Mouse (Mus musculus): ENCODE measurements at regions not wholly inside any gene's neighbourhood (a gene's known extent, or its start where the extent isn't known, plus 50 kb on each side); places are given as distances from the start of the nearest gene placed in this dataset.

- peaks cover 10% of the 10 kb centered on the region for H3K27me3 ChIP-seq
- TF ChIP-seq CTCF (IDR thresholded peaks at IDR 0.05) = no peak
- ATAC-seq = no peak
- POLR2A ChIA-PET = no interaction called here
- CTCF ChIA-PET = interaction anchor here (0.6 to 1.2 kb wide), 4 partner anchors 9 to 88 kb away, joined by 3 read pairs; no protein-coding TSS in a partner anchor
- no peak for DNase-seq (ENCODE audit: low read depth, low spot score)
- in situ Hi-C loops (cut with MboI; ENCODE audit: low pct_unique_long_range_greater_than_20kb) = no loop called here
These were observed 93.5 kb upstream of the Castor2 start for GRCm38 (mm10) chr5:134006001-134006400.

GRCm38 (mm10) chr5:134000100-134000499, 99.4 kb upstream of the Castor2 start:
- in situ Hi-C loops (cut with MboI; ENCODE audit: low pct_unique_long_range_greater_than_20kb) = no loop called here
- no peak for DNase-seq (ENCODE audit: low read depth, low spot score)
- no peak for ATAC-seq
- ChIA-PET POLR2A (no interaction called here), CTCF (no interaction called here)
- TF ChIP-seq CTCF (IDR thresholded peaks at IDR 0.05) = no peak
- H3K27me3 ChIP-seq = no peaks in the 10 kb centered on the region

GRCm38 (mm10) chr5:133999698-134000097, 99.8 kb upstream of the Castor2 start:
- no peak for ATAC-seq
- no peak for DNase-seq (ENCODE audit: low read depth, low spot score)
- no peaks in the 10 kb centered on the region for H3K27me3 ChIP-seq
- TF ChIP-seq CTCF (IDR thresholded peaks at IDR 0.05) = no peak
- POLR2A ChIA-PET = interaction anchor here (0.7 kb wide), 1 partner anchor 10 kb away, joined by 5 read pairs; no protein-coding TSS in a partner anchor
- CTCF ChIA-PET = no interaction called here
- in situ Hi-C loops (cut with MboI; ENCODE audit: low pct_unique_long_range_greater_than_20kb) = no loop called here

DNA sequence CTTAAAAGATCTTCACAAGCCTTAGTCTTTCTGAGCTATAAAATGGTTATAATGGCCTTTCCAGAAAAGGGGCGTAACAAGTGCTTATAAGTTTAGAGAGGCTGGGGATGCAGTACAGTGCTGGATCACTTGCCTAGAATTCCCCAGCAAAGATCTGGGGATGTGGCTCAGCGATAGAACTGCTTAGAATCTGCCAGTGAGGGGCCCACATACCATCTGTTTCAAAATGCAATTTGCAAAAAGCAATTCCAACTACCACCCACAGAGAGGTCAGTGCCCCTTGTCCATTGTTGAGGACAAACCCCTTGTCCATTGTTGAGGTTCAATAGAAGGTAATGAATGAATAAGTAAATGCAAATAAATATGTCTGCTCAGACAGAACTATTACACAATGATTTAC, 107.5 kb upstream of the Castor2 start:
- TF ChIP-seq CTCF (IDR thresholded peaks at IDR 0.05) = no peak
- H3K27me3 ChIP-seq = peaks cover 3% of the 10 kb centered on the region
- ChIA-PET CTCF (no interaction called here), POLR2A (no interaction called here)
- ATAC-seq (no peak), DNase-seq (ENCODE audit: low read depth, low spot score) (no peak)
- in situ Hi-C loops (cut with MboI; ENCODE audit: low pct_unique_long_range_greater_than_20kb) = no loop called here

DNA sequence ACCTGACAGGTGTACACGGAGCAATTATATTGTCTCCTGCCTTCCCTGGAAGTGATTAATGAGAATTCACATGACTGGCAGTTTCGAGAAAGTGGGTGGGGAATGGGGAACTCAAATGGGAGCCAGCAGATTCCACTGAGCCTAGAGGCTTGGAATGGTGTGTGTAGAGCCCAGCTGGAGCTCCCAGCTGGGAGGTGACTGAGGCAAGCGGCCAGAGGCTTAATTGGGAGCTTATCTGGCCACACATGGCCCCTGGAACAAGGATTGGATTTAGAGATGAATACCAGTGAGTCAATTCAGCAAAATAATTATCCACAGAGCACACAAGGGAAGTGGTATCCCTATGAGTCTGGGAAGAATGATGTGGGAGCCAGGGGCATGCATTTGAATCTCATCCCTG, 108.0 kb upstream of the Castor2 start:
- TF ChIP-seq CTCF (IDR thresholded peaks at IDR 0.05) = no peak
- ATAC-seq = no peak
- in situ Hi-C loops (cut with MboI; ENCODE audit: low pct_unique_long_range_greater_than_20kb) = no loop called here
- CTCF ChIA-PET = no interaction called here
- no peak for DNase-seq (ENCODE audit: low read depth, low spot score)
- POLR2A ChIA-PET = no interaction called here
- H3K27me3 ChIP-seq = peaks cover 3% of the 10 kb centered on the region

DNA sequence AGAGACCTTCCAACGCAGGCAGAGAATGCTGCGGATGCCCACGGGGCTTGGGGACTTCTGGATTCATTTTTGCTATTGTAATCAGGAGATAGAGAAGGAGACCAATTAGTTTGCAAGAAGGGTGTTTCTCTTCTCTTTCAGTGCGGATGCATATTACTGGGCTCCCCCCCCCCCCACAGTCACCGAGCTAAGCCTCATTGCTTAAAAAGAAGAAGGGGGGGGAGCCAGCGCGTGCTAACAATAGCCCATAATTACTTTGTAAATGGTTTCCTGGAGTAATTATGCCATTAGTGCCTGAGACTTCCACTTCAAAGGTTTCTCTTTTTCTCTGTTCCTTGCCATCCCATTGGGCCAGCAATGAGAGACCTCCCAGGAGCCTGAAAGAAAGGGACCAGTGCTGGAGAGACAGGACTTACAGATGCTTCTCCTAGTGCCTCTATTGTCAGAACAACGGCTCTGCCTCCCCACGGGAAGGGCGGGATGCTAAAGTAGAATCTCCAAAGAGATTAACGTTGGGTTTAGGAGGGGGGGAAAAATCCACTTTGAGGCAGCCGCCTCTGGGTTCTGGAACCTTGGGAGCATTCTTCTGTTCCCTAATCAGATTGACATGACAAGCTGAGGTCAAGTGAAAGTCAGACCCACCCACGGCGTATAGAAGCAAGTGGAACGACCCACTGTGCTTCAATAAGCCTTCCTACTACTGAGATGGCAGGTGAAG, 116.1 kb upstream of the Castor2 start:
- CTCF ChIA-PET = no interaction called here
- H3K27me3 ChIP-seq = peaks cover 22% of the 10 kb centered on the region
- no peak for DNase-seq (ENCODE audit: low read depth, low spot score)
- in situ Hi-C loops (cut with MboI; ENCODE audit: low pct_unique_long_range_greater_than_20kb) = no loop called here
- no peak for TF ChIP-seq CTCF (IDR thresholded peaks at IDR 0.05)
- ATAC-seq = no peak
- POLR2A ChIA-PET = no interaction called here

GRCm38 (mm10) chr5:133970421-133970914, 129.0 kb upstream of the Castor2 start:
- POLR2A ChIA-PET = no interaction called here
- ATAC-seq = no peak
- no peak for TF ChIP-seq CTCF (IDR thresholded peaks at IDR 0.05)
- H3K27me3 ChIP-seq = no peaks in the 10 kb centered on the region
- CTCF ChIA-PET = no interaction called here
- no peak for DNase-seq (ENCODE audit: low read depth, low spot score)
- in situ Hi-C loops (cut with MboI; ENCODE audit: low pct_unique_long_range_greater_than_20kb) = no loop called here

DNA sequence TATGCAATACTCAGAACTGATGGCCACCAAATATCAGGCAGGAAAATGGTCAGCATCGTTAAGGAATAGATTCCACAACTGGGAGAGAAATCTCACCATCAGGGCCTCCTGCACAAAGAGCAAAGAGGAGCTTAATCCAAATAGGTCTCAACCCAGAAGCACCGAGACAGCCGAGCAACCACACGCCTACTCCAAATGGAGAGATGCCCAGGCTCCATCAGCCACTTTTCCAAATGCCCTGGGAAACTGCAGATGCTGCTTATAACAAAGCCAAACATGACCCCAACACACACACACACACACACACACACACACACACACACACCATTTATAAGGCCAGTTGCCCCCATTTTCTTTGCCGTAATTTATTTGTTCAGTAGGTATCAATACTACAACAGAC, 136.2 kb upstream of the Castor2 start:
- in situ Hi-C loops (cut with MboI; ENCODE audit: low pct_unique_long_range_greater_than_20kb) = no loop called here
- H3K27me3 ChIP-seq = no peaks in the 10 kb centered on the region
- ATAC-seq (no peak), DNase-seq (ENCODE audit: low read depth, low spot score) (no peak)
- no peak for TF ChIP-seq CTCF (IDR thresholded peaks at IDR 0.05)
- POLR2A ChIA-PET = interaction anchor here (0.6 kb wide), 1 partner anchor 9 kb away, joined by 3 read pairs; no protein-coding TSS in a partner anchor
- CTCF ChIA-PET = no interaction called here

- no peak for TF ChIP-seq CTCF (IDR thresholded peaks at IDR 0.05)
- ChIA-PET CTCF (no interaction called here), POLR2A (no interaction called here)
- in situ Hi-C loops (cut with MboI; ENCODE audit: low pct_unique_long_range_greater_than_20kb) = no loop called here
- ATAC-seq (no peak), DNase-seq (ENCODE audit: low read depth, low spot score) (no peak)
- no peaks in the 10 kb centered on the region for H3K27me3 ChIP-seq
These were observed 158.7 kb upstream of the Castor2 start for GRCm38 (mm10) chr5:133940841-133941240.

DNA sequence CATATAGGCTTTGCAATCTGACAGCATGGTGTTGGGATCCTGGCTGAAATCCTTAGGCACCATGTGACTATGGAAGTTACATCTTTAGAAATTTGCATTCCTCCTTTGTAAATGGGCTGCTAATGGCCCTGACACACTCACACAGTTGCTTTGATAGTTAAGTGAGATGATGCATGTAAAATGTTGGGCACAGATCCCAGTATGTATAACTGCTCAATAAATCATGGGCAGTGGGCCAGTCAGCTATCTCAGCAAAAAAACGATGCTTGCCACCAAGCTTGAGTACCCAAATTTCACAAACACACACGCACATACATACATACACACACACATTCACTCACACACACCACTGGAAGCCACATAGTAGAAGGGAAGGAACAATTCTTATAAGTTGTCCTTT, 159.5 kb upstream of the Castor2 start:
- ChIA-PET POLR2A (no interaction called here), CTCF (no interaction called here)
- H3K27me3 ChIP-seq = no peaks in the 10 kb centered on the region
- in situ Hi-C loops (cut with MboI; ENCODE audit: low pct_unique_long_range_greater_than_20kb) = no loop called here
- DNase-seq (ENCODE audit: low read depth, low spot score) (no peak), ATAC-seq (no peak)
- TF ChIP-seq CTCF (IDR thresholded peaks at IDR 0.05) = no peak

- TF ChIP-seq CTCF (IDR thresholded peaks at IDR 0.05) = no peak
- H3K27me3 ChIP-seq = no peaks in the 10 kb centered on the region
- ATAC-seq (no peak), DNase-seq (ENCODE audit: low read depth, low spot score) (no peak)
- in situ Hi-C loops (cut with MboI; ENCODE audit: low pct_unique_long_range_greater_than_20kb) = no loop called here
- CTCF ChIA-PET = interaction anchor here (1.6 kb wide), 1 partner anchor 51 kb away, joined by 3 read pairs; no protein-coding TSS in a partner anchor
- POLR2A ChIA-PET = no interaction called here
These were observed 161.3 kb upstream of the Castor2 start for GRCm38 (mm10) chr5:133937967-133938918.
